Mouse (Mus musculus) midbrain, embryonic 11.5 days (tissue): ENCODE measurements around the gene Timm8a2. TPM values are rescaled to one million over a fixed set of nuclear protein-coding genes. Genes with fewer than 3 reads are reported as not detected.

Experiments used
- polyA plus RNA-seq: library from polyadenylated mRNA; unstranded; fragments of >200 nt; fragmentation: Nextera tagmentation; extraction: Ambion mirVana; gene quantifications from 2 replicates; pipeline ENCODE4 v1.2.1, GENCODE M21; 2014

Gene Timm8a2
- polyA plus RNA-seq, 1 experiment from 2014 or later: not detected

Other genes with a start within 250 kb of the Timm8a2 start
- 4.1 and 4.2 TPM in 2 replicates for gene Dock9, start 236.8 kb upstream of the Timm8a2 start, polyA plus RNA-seq
- 64.0 and 67.7 TPM in 2 replicates for gene Ubac2, start 156.1 kb upstream of the Timm8a2 start, polyA plus RNA-seq
- 0.15 and 0.25 TPM in 2 replicates for gene Gpr18, start 118.9 kb upstream of the Timm8a2 start, polyA plus RNA-seq
- 1.4 and 1.6 TPM in 2 replicates for gene Gpr183, start 69.5 kb upstream of the Timm8a2 start, polyA plus RNA-seq
- gene Tm9sf2, start 72.4 kb downstream of the Timm8a2 start, polyA plus RNA-seq: 135 and 153 TPM in 2 replicates
- gene Clybl, start 147.0 kb downstream of the Timm8a2 start, polyA plus RNA-seq: 27.6 and 31.5 TPM in 2 replicates